Mouse (Mus musculus): Measurements from ENCODE around the gene Oaz3. TPM values are rescaled to one million over a fixed set of nuclear protein-coding genes. Genes with fewer than 3 reads are reported as not detected.

Oaz3 gene
- total RNA-seq, 2 experiments from 2014 or later, result not detected

- peak; percentile 85 for DNase-seq
Observed at GRCm38 (mm10) chr3:94456529-94457000, 12.8 kb upstream of the Oaz3 start.

- DNase-seq, result no peak
Observed at GRCm38 (mm10) chr3:94449377-94449776, 5.7 kb upstream of the Oaz3 start.

GRCm38 (mm10) chr3:94442951-94443596 is 641 bp downstream of the Oaz3 start, which contains the start of gene Mrpl9:
Gene Mrpl9, plus strand, starts transcription at chr3:94443318.
- DNase-seq, result peak; percentile 97

- no peak for DNase-seq
Observed at GRCm38 (mm10) chr3:94441182-94441581, 2.5 kb downstream of the Oaz3 start.

GRCm38 (mm10) chr3:94436420-94436819 is 7.3 kb downstream of the Oaz3 start:
- no peak for DNase-seq

GRCm38 (mm10) chr3:94434305-94434704 is 9.4 kb downstream of the Oaz3 start:
- DNase-seq, result no peak

- DNase-seq, result no peak
Observed at GRCm38 (mm10) chr3:94430980-94431379, 12.7 kb downstream of the Oaz3 start.

- DNase-seq, result peak; percentile 96
Observed at GRCm38 (mm10) chr3:94413031-94413679, 30.6 kb downstream of the Oaz3 start, which contains the start of gene Tdrkh. Gene Tdrkh, plus strand, starts transcription at chr3:94413273.

GRCm38 (mm10) chr3:94412530-94412929 is 31.2 kb downstream of the Oaz3 start:
- DNase-seq, result no peak

GRCm38 (mm10) chr3:94405561-94405960 is 38.2 kb downstream of the Oaz3 start:
- DNase-seq, result no peak

- DNase-seq, result no peak
Observed at GRCm38 (mm10) chr3:94404366-94405054, 39.2 kb downstream of the Oaz3 start.

GRCm38 (mm10) chr3:94402451-94402850 is 41.3 kb downstream of the Oaz3 start:
- DNase-seq, result no peak

GRCm38 (mm10) chr3:94399663-94400310 is 43.9 kb downstream of the Oaz3 start:
- DNase-seq, result no peak

- DNase-seq, result peak; percentile 25
Observed at GRCm38 (mm10) chr3:94398943-94399481, 44.7 kb downstream of the Oaz3 start.

- DNase-seq, result no peak
Observed at GRCm38 (mm10) chr3:94398217-94398616, 45.5 kb downstream of the Oaz3 start, which contains the start of gene Lingo4. Gene Lingo4, plus strand, starts transcription at chr3:94398517.

GRCm38 (mm10) chr3:94396851-94397250 is 46.9 kb downstream of the Oaz3 start:
- DNase-seq, result no peak

GRCm38 (mm10) chr3:94396336-94396735 is 47.4 kb downstream of the Oaz3 start:
- no peak for DNase-seq

GRCm38 (mm10) chr3:94393049-94393448 is 50.7 kb downstream of the Oaz3 start:
- DNase-seq, result no peak

- no peak for DNase-seq
Observed at GRCm38 (mm10) chr3:94392128-94392527, 51.6 kb downstream of the Oaz3 start.

- DNase-seq, result no peak
Observed at GRCm38 (mm10) chr3:94391001-94391400, 52.7 kb downstream of the Oaz3 start.

GRCm38 (mm10) chr3:94389420-94389819 is 54.3 kb downstream of the Oaz3 start:
- no peak for DNase-seq

GRCm38 (mm10) chr3:94388047-94388446 is 55.7 kb downstream of the Oaz3 start:
- no peak for DNase-seq

Data from heart, postnatal 4 days (tissue).